Mouse (Mus musculus) T-cell, adult 2 months (primary cell): Measurements from ENCODE around the gene Igsf9.

Source experiments
- DNase-seq: peaks from one replicate; pipeline ENCODE4 v3.0.0; 2022; ENCODE audit warnings: low spot score

The Igsf9 gene

GRCm38 (mm10) chr1:172518013-172518412, 36.4 kb downstream of the Igsf9 start:
- no peak for DNase-seq

DNA sequence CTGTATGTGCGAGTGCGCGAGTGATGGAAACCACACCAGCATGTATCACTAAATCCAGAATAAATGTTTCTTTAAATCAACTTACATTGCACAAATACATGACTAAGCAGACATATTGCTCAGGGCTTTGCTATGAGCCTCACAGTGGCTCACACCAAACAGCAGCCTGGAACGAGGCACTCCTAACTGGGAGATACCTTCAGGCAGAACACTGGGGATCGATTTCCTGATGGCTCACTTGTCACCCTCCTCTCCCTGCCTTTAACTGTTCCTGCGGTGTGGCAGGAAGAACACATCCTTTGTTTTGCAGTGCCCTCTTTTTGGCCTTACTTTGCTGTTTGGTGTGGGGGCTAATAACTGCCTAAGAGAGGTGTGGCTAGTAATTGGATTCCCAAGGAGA, 38.1 kb downstream of the Igsf9 start:
- no peak for DNase-seq

- peak; percentile 82 for DNase-seq
These were observed 39.2 kb downstream of the Igsf9 start, which contains the start of gene Cfap45 for GRCm38 (mm10) chr1:172520576-172521440. TSS of gene Cfap45 (plus strand) at chr1:172520801.

- no peak for DNase-seq
These were observed 40.9 kb downstream of the Igsf9 start for GRCm38 (mm10) chr1:172522524-172522923.

DNA sequence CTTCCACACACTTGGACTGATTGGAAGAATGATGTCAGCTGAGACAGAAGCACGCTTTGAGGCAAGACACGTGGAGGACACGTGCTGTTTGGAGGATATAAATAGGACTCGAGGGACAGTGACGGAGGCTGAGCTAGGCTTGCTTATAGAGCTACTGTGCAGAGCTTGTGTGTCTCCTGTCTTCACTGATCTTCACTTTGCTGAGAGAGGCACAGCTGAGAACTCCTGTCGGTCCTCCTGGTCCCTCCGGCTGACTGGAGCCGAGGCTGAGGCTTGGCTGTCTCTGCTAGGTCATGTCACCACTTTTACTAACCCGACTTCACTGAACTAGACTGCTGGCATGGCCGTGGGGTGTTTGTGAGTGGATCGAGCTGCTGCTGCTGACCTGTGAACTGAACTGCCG, 42.1 kb downstream of the Igsf9 start:
- no peak for DNase-seq

DNA sequence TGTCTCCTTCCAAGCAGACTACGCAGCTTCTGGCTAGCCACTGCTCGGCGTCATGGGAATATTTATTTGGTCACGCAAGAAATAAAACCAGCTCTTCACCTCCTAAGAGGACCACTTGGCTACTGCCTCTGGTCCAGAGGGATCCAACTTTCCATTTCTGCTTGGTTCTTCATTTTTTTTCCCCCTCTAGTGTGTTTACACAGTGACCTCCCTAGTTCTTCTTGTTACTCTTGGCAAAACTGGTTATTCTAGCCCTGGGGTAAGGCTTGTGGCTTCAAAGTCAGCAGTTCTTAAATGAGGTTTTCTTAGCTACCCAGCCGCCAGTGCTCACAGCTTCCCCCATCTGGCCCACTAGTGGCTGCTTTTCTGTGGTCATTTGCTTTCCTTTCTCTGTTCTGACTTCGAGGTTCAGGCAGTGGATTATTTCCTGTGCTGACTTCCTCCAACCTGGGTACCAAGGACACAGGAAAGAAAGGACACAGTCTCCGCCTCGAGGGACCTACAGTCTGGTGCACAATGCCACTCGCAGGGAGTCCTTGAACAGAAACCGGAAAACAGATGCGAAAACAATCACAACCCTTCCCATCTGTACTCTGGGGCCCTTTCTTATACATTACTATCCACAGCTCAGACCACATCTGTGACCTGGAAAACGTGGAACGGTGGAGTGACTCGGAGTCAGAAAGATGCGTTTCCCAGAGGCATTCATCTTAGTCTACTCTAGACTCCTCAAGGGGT, 43.6 kb downstream of the Igsf9 start:
- peak; percentile 53 for DNase-seq

DNA sequence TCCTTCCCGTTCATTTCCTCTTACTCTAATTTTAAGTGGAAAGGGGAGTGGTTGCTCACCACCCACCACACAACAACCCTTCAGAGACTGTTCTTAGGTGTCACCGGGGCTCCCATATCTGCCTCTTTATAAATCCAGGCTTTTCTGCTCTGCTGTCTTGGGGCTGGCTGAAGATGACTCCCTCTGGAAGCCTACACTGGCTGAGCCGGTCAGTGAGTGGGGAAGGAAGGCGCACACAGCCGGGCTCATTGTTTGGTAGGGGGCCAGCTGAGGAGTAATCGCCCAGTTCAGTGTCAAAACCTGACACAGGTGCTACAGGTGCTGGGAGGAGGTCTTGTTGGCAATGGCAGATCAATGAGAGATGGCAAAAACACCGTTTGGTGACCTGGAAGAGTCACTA, 44.4 kb downstream of the Igsf9 start:
- DNase-seq: no peak

DNA sequence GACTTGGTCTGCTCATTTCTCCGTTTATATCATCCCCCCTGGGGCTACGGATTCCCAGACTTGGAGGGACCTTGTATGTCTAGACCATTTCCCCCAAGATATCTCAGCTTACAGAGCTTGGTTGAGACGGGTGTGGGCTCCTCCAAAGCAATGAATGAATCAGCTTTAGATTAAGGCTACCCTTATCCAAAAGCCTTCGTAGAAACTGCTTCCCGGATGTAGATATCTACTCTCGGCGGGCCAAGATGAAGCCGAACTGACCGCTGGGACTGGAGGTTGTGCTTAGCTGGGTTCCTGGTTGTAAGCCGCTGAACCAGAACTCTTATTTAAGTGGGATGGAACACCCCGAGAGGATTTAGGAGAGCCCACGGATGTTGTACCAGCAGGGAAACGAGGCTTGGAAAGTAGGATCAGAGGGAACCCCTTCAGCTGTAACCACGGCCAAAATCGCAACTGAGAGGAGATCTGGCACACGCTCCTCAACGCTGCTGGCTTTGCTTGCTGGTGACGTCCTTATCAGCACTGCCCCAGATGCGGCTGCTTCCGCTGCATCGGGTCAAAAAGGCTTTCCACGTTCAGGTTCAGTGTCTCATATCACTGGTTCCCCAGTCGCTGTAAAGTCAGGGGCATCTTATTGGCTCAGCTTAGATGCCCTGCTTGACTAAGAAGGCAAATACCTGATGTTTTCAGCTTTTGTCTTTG, 44.9 kb downstream of the Igsf9 start:
- peak; percentile 28 for DNase-seq

DNA sequence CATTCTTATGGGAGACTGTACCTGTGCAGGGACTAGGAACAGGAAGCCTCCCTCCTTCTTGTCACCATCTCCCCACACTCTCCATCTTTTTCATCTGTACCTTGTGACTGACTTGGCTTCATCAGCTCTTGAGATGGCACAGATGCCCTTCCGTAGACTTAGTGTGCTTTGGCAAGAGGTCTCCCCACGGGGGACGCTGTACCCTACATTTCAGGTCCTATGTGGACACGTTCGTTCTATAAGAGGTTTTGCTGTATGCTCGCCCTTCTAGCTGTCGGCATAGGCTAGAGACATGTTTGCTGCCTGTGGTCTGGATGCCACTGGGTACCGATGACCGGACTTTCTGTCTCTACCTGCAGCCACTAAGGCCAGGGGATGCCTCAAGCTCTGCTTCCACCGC, 45.8 kb downstream of the Igsf9 start:
- DNase-seq: no peak

DNA sequence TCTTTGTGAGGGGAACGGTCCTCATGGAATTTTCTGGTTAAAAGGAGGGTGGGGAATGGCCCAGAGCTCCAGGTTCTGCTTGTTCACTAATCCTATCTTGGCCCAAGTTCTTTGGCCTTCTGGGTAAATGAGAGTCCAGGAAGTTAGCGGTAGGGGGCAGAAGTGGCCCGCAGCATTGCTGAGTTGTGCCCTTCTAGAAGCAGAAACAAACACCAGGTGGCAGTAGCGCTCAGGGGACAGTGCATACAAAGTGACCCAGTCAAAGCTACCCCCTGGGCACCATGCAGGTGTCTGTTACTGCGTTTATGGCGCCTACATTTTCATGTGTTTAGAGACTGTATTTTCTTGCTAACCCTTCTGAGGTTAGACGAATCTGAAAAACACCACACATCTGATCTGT, 47.1 kb downstream of the Igsf9 start:
- DNase-seq: peak; percentile 84

DNA sequence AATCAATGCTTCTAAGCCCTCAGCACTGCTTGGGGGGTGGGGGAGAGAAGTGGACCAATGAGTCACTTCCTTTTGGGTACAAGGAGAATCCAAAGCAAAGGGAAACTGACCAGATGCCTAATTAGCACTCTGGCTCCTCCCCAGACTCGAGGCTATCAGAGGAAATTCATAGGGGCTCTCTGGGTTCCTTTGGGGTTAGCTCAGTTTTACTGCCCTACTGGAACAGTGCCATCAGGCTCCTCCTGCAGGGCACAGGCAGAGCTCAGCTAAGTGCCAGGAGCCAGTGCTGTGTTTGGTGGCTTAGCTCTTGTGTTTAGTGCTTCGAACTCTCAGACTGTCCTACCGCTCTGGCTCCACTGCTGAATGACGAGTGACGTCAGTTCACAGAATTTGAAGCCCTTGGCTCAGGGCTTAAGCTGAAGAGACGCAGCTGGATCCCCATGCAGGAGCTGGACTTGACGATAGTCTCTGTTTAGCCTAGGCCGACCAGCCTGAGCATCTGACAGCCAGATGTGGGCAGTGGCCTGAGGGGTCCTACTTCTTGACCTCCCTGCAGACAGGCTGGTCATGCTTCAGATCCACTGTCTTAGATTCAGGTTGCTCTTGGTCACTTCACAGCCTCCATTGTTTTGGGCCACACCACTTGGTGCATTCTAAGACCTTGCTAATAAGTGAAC, 49.1 kb downstream of the Igsf9 start:
- DNase-seq: no peak

- no peak for DNase-seq
These were observed 51.0 kb downstream of the Igsf9 start for GRCm38 (mm10) chr1:172532551-172532950.

GRCm38 (mm10) chr1:172535116-172535515, 53.5 kb downstream of the Igsf9 start:
- no peak for DNase-seq

DNA sequence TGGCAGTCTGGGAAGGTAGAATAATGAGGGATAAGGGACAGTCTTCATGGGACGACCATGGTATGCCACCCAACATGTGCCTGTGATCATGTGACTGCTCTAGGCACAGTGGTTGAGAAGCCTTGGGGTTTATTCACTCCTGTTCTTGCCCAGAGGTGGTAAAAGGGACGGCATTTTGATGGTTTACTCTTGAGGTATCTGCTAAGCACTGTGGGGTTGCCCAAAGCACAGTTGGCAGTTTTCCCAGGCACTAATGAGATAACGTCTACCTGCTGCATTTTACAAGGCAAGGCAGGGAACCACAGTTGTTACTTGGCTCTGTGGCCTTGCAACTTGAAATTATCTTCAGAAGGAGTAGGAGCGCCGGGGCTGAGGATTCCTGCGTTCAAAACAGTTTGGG, 58.2 kb downstream of the Igsf9 start:
- DNase-seq: no peak

GRCm38 (mm10) chr1:172540283-172540820, 58.8 kb downstream of the Igsf9 start:
- DNase-seq: no peak

DNA sequence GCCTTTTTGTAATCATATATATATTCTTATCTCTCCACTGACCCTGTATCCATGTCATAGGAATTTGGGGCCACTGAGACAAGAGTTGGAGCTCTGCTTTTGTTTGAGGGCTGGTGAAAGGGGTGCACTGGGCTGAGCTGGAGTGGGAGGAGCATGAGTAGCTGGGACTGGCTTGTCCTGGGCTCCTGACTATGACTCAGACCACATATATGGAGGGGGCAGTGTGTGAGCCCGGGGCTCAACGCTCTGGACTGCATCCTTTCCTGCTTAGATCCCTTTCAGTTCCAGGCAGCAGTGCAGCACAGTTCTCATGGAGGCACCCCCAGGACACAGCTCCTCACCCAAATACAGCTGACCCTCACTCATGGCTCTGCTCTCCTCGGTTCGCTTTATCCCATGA, 64.5 kb downstream of the Igsf9 start:
- no peak for DNase-seq
